Mouse (Mus musculus): Measurements from ENCODE around the gene Prkd3. TPM values are rescaled to one million over a fixed set of nuclear protein-coding genes. Genes with fewer than 3 reads are reported as not detected.

The Prkd3 gene
- 10 to 100 TPM; 29.4 to 30.0 TPM for total RNA-seq (2021)

GRCm38 (mm10) chr17:79020208-79020983, at the start of gene Prkd3:
Gene Prkd3 (minus strand): TSS chr17:79020816.
- intact Hi-C loops (cut with DNase I): loop anchor here (2.0 kb wide), 1 partner anchor 26 kb away; no protein-coding TSS in a partner anchor
- peak; percentile 77 for DNase-seq

GRCm38 (mm10) chr17:79069766-79070480, 49.3 kb upstream of the Prkd3 start:
- DNase-seq: no peak
- intact Hi-C loops (cut with DNase I): no loop called here

- intact Hi-C loops (cut with DNase I): no loop called here
- DNase-seq: peak; percentile 49 to 56
Observed at GRCm38 (mm10) chr17:79069019-79069418, 48.4 kb upstream of the Prkd3 start.

- no peak for DNase-seq
- intact Hi-C loops (cut with DNase I): no loop called here
Observed at GRCm38 (mm10) chr17:79068581-79068980, 48.0 kb upstream of the Prkd3 start.

- intact Hi-C loops (cut with DNase I): no loop called here
- DNase-seq: no peak
Observed at GRCm38 (mm10) chr17:79064250-79064649, 43.6 kb upstream of the Prkd3 start.

GRCm38 (mm10) chr17:79060221-79060620, 39.6 kb upstream of the Prkd3 start:
- intact Hi-C loops (cut with DNase I): no loop called here
- DNase-seq: no peak

GRCm38 (mm10) chr17:79058271-79058670, 37.7 kb upstream of the Prkd3 start:
- intact Hi-C loops (cut with DNase I): no loop called here
- DNase-seq: no peak

- intact Hi-C loops (cut with DNase I): no loop called here
- DNase-seq: peak; percentile 71 to 81
Observed at GRCm38 (mm10) chr17:79052088-79052812, 31.6 kb upstream of the Prkd3 start.

- intact Hi-C loops (cut with DNase I): no loop called here
- no peak for DNase-seq
Observed at GRCm38 (mm10) chr17:79051606-79052005, 31.0 kb upstream of the Prkd3 start, which contains the start of gene Qpct. Gene Qpct (plus strand): TSS chr17:79051906.

GRCm38 (mm10) chr17:79043705-79044104, 23.1 kb upstream of the Prkd3 start:
- DNase-seq: no peak
- intact Hi-C loops (cut with DNase I): no loop called here

- no peak for DNase-seq
- intact Hi-C loops (cut with DNase I): no loop called here
Observed at GRCm38 (mm10) chr17:79039660-79040059, 19.0 kb upstream of the Prkd3 start.

- intact Hi-C loops (cut with DNase I): no loop called here
- no peak for DNase-seq
Observed at GRCm38 (mm10) chr17:79032782-79033181, 12.2 kb upstream of the Prkd3 start.

- intact Hi-C loops (cut with DNase I): no loop called here
- DNase-seq: no peak
Observed at GRCm38 (mm10) chr17:79031569-79031968, 11.0 kb upstream of the Prkd3 start.

- DNase-seq: no peak
Observed at GRCm38 (mm10) chr17:79029226-79029625, 8.6 kb upstream of the Prkd3 start.

GRCm38 (mm10) chr17:79024544-79024943, 3.9 kb upstream of the Prkd3 start:
- intact Hi-C loops (cut with DNase I): no loop called here
- no peak for DNase-seq

More at GRCm38 (mm10) chr17:79029226-79029625, 8.6 kb upstream of the Prkd3 start:
- intact Hi-C loops (cut with DNase I): no loop called here

GRCm38 (mm10) chr17:79022746-79023145, 2.1 kb upstream of the Prkd3 start:
- DNase-seq: no peak
- intact Hi-C loops (cut with DNase I): no loop called here

GRCm38 (mm10) chr17:79020984-79021335, 344 bp upstream of the Prkd3 start:
- DNase-seq: no peak
- intact Hi-C loops (cut with DNase I): loop anchor here (2.0 kb wide), 1 partner anchor 26 kb away; no protein-coding TSS in a partner anchor

GRCm38 (mm10) chr17:79019726-79020207, 849 bp downstream of the Prkd3 start:
- intact Hi-C loops (cut with DNase I): loop anchor here (2.0 kb wide), 1 partner anchor 25 kb away; no protein-coding TSS in a partner anchor
- DNase-seq: peak in 1 of 2 experiments; percentile 29

- DNase-seq: no peak
- intact Hi-C loops (cut with DNase I): no loop called here
Observed at GRCm38 (mm10) chr17:79018422-79018821, 2.2 kb downstream of the Prkd3 start.

- no peak for DNase-seq
- intact Hi-C loops (cut with DNase I): no loop called here
Observed at GRCm38 (mm10) chr17:79015831-79016230, 4.8 kb downstream of the Prkd3 start.

Measured in heart, postnatal 10 days (tissue).